Mouse (Mus musculus) kidney, adult 2 months (tissue): ENCODE results near the gene Gm36864.

Source experiments
- CTCF ChIP-seq: fragments of 200-500 bp; conservative IDR thresholded peaks from 2 replicates; pipeline ENCODE4 v1.5.1; 2011; ENCODE audit warnings: low read depth, mild to moderate bottlenecking, control low read depth, low read length, moderate library complexity, mixed read lengths; ENCODE audit not compliant: insufficient read depth, insufficient read length
- POLR2A ChIP-seq: fragments of 200-500 bp; IDR thresholded peaks from one replicate; pipeline ENCODE4 v1.6.1; 2011; ENCODE audit warnings: low read depth, low read length, control low read depth

DNA sequence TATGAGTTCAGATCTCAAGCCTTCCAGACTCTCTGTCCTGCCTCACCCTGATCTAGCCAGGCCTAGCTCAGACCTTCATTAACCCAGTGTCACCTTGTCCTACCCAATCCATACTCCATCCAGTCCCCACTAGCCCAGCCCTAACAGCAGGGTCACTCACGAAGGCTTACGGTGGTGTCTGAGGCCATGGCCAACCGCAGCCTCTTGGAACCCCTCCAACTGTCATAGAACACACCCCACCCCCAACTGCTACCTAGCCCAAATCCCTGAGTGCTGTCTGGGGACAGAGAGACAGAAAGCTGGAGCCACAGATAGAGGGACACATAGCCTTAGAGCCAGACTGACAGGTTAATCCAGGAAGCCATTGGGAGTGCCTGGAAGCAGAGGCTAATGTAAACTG, at the start of gene Gm36864:
- TF ChIP-seq CTCF (no peak), POLR2A (no peak)
